Mouse (Mus musculus) embryonic facial prominence, embryonic 14.5 days (tissue): ENCODE results near the gene Mapk1ip1. TPM values are rescaled to one million over a fixed set of nuclear protein-coding genes. Genes with fewer than 3 reads are reported as not detected.

ENCODE experiments used
- ATAC-seq: fragments of 200-750 bp; cut with Nextera tagmentation; 2 replicates; pipeline ENCODE4 v1.8.0; 2017; ENCODE audit warnings: low read depth, moderate number of reproducible peaks, moderate TSS enrichment
- DNase-seq: peaks from one replicate; pipeline ENCODE4 v3.0.0-alpha.2; 2015; ENCODE audit warnings: low spot score
- H3K27ac ChIP-seq: fragments of 300-500 bp; sonication (generic); replicated peaks from 2 replicates; pipeline ENCODE4 v1.5.1; 2014; ENCODE audit warnings: low read depth, mild to moderate bottlenecking, low read length, moderate library complexity
- H3K27me3 ChIP-seq: fragments of 300-500 bp; sonication (generic); replicated peaks from 2 replicates; pipeline ENCODE4 v1.6.1; 2014; ENCODE audit warnings: low read length; ENCODE audit not compliant: control insufficient read depth, insufficient read depth
- H3K36me3 ChIP-seq: fragments of 300-500 bp; sonication (generic); 2 replicates; pipeline ENCODE4 v1.6.1; 2014; ENCODE audit warnings: low read length, mixed read lengths; ENCODE audit not compliant: control insufficient read depth, insufficient read depth
- H3K4me1 ChIP-seq: fragments of 300-500 bp; sonication (generic); 2 replicates; pipeline ENCODE4 v1.6.1; 2014; ENCODE audit warnings: antibody characterized with exemption, low read length; ENCODE audit not compliant: control insufficient read depth, insufficient read depth
- H3K4me2 ChIP-seq: fragments of 300-500 bp; sonication (generic); 2 replicates; pipeline ENCODE4 v1.6.1; 2014; ENCODE audit warnings: low read depth, mild to moderate bottlenecking, low read length, moderate library complexity, mixed read lengths
- H3K4me3 ChIP-seq: fragments of 300-500 bp; sonication (generic); 2 replicates; pipeline ENCODE4 v1.5.1; 2014; ENCODE audit warnings: low read depth, mild to moderate bottlenecking, low read length
- H3K9ac ChIP-seq: fragments of 300-500 bp; sonication (generic); 2 replicates; pipeline ENCODE4 v1.6.1; 2014; ENCODE audit warnings: low read depth, mild to moderate bottlenecking, low read length, moderate library complexity, mixed read lengths
- H3K9me3 ChIP-seq: fragments of 300-500 bp; sonication (generic); 2 replicates; pipeline ENCODE4 v1.6.1; 2016; ENCODE audit warnings: low read length; ENCODE audit not compliant: control insufficient read depth
- WGBS: fragments of 180-500 bp; shearing (Covaris S2); extraction: QIAGEN DNeasy Blood & Tissue Kit; methylation state at CpG from one replicate; pipeline ENCODE4 v1.1.7; 2014; 5-methylcytosine and 5-hydroxymethylcytosine counted together
- polyA plus RNA-seq: library from polyadenylated mRNA; unstranded; fragments of >200 nt; fragmentation: Nextera tagmentation; extraction: Ambion mirVana; gene quantifications from 2 replicates; pipeline ENCODE4 v1.2.1, GENCODE M21; 2014

Mapk1ip1 gene
- polyA plus RNA-seq, 1 experiment from 2014 or later, result 13.6 TPM

GRCm38 (mm10) chr7:138818314-138818713 is 27.8 kb downstream of the Mapk1ip1 start:
- Histone ChIP-seq H3K27me3 (no peaks in the 10 kb centered on the region), H3K4me2 (no peak overlapping the region), H3K36me3 (no peaks in the 10 kb centered on the region), H3K4me1 (peaks cover 3% of the 10 kb centered on the region; the same call in 1 of the 2 replicates), H3K27ac (no peak overlapping the region), H3K9me3 (no peaks in the 10 kb centered on the region), H3K9ac (no peak overlapping the region), H3K4me3 (no peak overlapping the region)
- no peak for DNase-seq
- no peak for ATAC-seq
- 61% methylated on average over 4 of the region's 4 CpGs for WGBS

- 57% methylated on average over 11 of the region's 11 CpGs for WGBS
- Histone ChIP-seq H3K4me3 (no peak overlapping the region), H3K4me1 (peaks cover 6% of the 10 kb centered on the region; the same call in 1 of the 2 replicates), H3K27ac (no peak overlapping the region), H3K9me3 (no peaks in the 10 kb centered on the region), H3K4me2 (no peak overlapping the region), H3K27me3 (no peaks in the 10 kb centered on the region), H3K36me3 (no peaks in the 10 kb centered on the region), H3K9ac (no peak overlapping the region)
- ATAC-seq (no peak), DNase-seq (peak; percentile 10)
These were observed 32.7 kb downstream of the Mapk1ip1 start for GRCm38 (mm10) chr7:138813213-138813875.

GRCm38 (mm10) chr7:138807146-138807545 is 38.9 kb downstream of the Mapk1ip1 start:
- no peak for DNase-seq
- 82% methylated on average over 3 of the region's 3 CpGs for WGBS
- H3K36me3 ChIP-seq, result no peaks in the 10 kb centered on the region
- no peaks in the 10 kb centered on the region for H3K4me1 ChIP-seq
- no peak overlapping the region for H3K27ac ChIP-seq
- no peaks in the 10 kb centered on the region for H3K27me3 ChIP-seq
- no peak overlapping the region for H3K9ac ChIP-seq
- H3K4me2 ChIP-seq, result no peak overlapping the region
- ATAC-seq, result no peak
- no peak overlapping the region for H3K4me3 ChIP-seq
- H3K9me3 ChIP-seq, result 0 out of 2 replicates have a peak, but pooled peaks cover 6% of the 10 kb centered on the region

- no peak for DNase-seq
These were observed 42.7 kb downstream of the Mapk1ip1 start for GRCm38 (mm10) chr7:138803386-138803785.

GRCm38 (mm10) chr7:138788109-138788508 is 58.0 kb downstream of the Mapk1ip1 start:
- Histone ChIP-seq H3K4me3 (no peak overlapping the region), H3K27ac (no peak overlapping the region), H3K9me3 (no peaks in the 10 kb centered on the region), H3K9ac (no peak overlapping the region), H3K27me3 (no peaks in the 10 kb centered on the region), H3K36me3 (no peaks in the 10 kb centered on the region), H3K4me2 (no peak overlapping the region), H3K4me1 (no peaks in the 10 kb centered on the region)
- WGBS, result 63% methylated on average over 5 of the region's 5 CpGs
- DNase-seq, result peak; percentile 22
- no peak for ATAC-seq

More at GRCm38 (mm10) chr7:138803386-138803785, 42.7 kb downstream of the Mapk1ip1 start:
- WGBS, result 25% methylated on average over 4 of the region's 4 CpGs
- no peak overlapping the region for H3K9ac ChIP-seq
- no peaks in the 10 kb centered on the region for H3K36me3 ChIP-seq
- no peak for ATAC-seq
- H3K27ac ChIP-seq, result no peak overlapping the region
- H3K4me1 ChIP-seq, result no peaks in the 10 kb centered on the region
- no peak overlapping the region for H3K4me3 ChIP-seq
- no peak overlapping the region for H3K4me2 ChIP-seq
- no peaks in the 10 kb centered on the region for H3K27me3 ChIP-seq
- 0 out of 2 replicates have a peak, but pooled peaks cover 6% of the 10 kb centered on the region for H3K9me3 ChIP-seq

Other genes starting within 250 kb of the Mapk1ip1 start
- 40.5 and 42.5 TPM in 2 replicates for gene Ppp2r2d, start 194 bp downstream of the Mapk1ip1 start, polyA plus RNA-seq
- gene Bnip3, start 63.2 kb upstream of the Mapk1ip1 start, polyA plus RNA-seq, result 92.6 and 111 TPM in 2 replicates
- gene Jakmip3, start 94.5 kb upstream of the Mapk1ip1 start, polyA plus RNA-seq, result 0.46 and 1.2 TPM in 2 replicates
- gene Dpysl4, start 239.7 kb upstream of the Mapk1ip1 start, polyA plus RNA-seq, result 19.8 and 28.3 TPM in 2 replicates